Mouse (Mus musculus) layer of hippocampus, adult 11-12 months (tissue): Measurements from ENCODE around the gene Grb7.

Experiments
- DNase-seq: peaks from one replicate; pipeline ENCODE4 v3.0.0; 2022; ENCODE audit warnings: low spot score

The Grb7 gene

GRCm38 (mm10) chr11:98446213-98446561 lies at the start of gene Grb7:
Gene Grb7, plus strand, starts transcription at chr11:98446394.
- no peak for DNase-seq

- no peak for DNase-seq
Observed at GRCm38 (mm10) chr11:98397946-98398345, 48.2 kb upstream of the Grb7 start.

- DNase-seq, result peak; percentile 90
Observed at GRCm38 (mm10) chr11:98400161-98400726, 46.0 kb upstream of the Grb7 start, which contains the start of gene Pgap3. Gene Pgap3, minus strand, starts transcription at chr11:98400490.

GRCm38 (mm10) chr11:98400816-98401215 lies 45.4 kb upstream of the Grb7 start:
- no peak for DNase-seq

GRCm38 (mm10) chr11:98406621-98407020 lies 39.6 kb upstream of the Grb7 start:
- no peak for DNase-seq

GRCm38 (mm10) chr11:98408872-98409271 lies 37.3 kb upstream of the Grb7 start:
- no peak for DNase-seq

GRCm38 (mm10) chr11:98409341-98409822 lies 36.8 kb upstream of the Grb7 start:
- DNase-seq, result no peak

GRCm38 (mm10) chr11:98412273-98412796 lies 33.9 kb upstream of the Grb7 start, which contains the start of gene Erbb2:
Gene Erbb2, plus strand, starts transcription at chr11:98412470.
- no peak for DNase-seq

GRCm38 (mm10) chr11:98412797-98413301 lies 33.3 kb upstream of the Grb7 start:
- DNase-seq, result no peak

GRCm38 (mm10) chr11:98413731-98414130 lies 32.5 kb upstream of the Grb7 start:
- no peak for DNase-seq

GRCm38 (mm10) chr11:98414162-98414561 lies 32.0 kb upstream of the Grb7 start:
- no peak for DNase-seq

- DNase-seq, result no peak
Observed at GRCm38 (mm10) chr11:98417074-98417473, 29.1 kb upstream of the Grb7 start.

GRCm38 (mm10) chr11:98418273-98418672 lies 27.9 kb upstream of the Grb7 start:
- no peak for DNase-seq

GRCm38 (mm10) chr11:98418939-98419547 lies 27.2 kb upstream of the Grb7 start:
- DNase-seq, result no peak

GRCm38 (mm10) chr11:98426592-98426991 lies 19.6 kb upstream of the Grb7 start:
- DNase-seq, result no peak

GRCm38 (mm10) chr11:98428436-98428835 lies 17.8 kb upstream of the Grb7 start:
- DNase-seq, result no peak

GRCm38 (mm10) chr11:98431743-98432502 lies 14.3 kb upstream of the Grb7 start:
- DNase-seq, result no peak

GRCm38 (mm10) chr11:98435723-98436122 lies 10.5 kb upstream of the Grb7 start:
- DNase-seq, result no peak

- DNase-seq, result no peak
Observed at GRCm38 (mm10) chr11:98437441-98437840, 8.8 kb upstream of the Grb7 start.

GRCm38 (mm10) chr11:98438331-98439158 lies 7.6 kb upstream of the Grb7 start, which contains the start of gene Mien1:
Gene Mien1, minus strand, starts transcription at chr11:98438991.
- DNase-seq, result peak; percentile 94

- DNase-seq, result no peak
Observed at GRCm38 (mm10) chr11:98443688-98444087, 2.5 kb upstream of the Grb7 start.

GRCm38 (mm10) chr11:98445238-98445637 lies 956 bp upstream of the Grb7 start:
- no peak for DNase-seq
